Mouse (Mus musculus) activated CD4-positive, CD25-positive, alpha-beta regulatory T cell, adult 9 weeks (primary cell): ENCODE results near the gene Mapk8ip3. TPM values are rescaled to one million over a fixed set of nuclear protein-coding genes. Genes with fewer than 3 reads are reported as not detected.

Source experiments
- polyA plus RNA-seq: library from polyadenylated mRNA; unstranded; fragments of 100-300 nt; shearing (Covaris generic); gene quantifications from one replicate; pipeline ENCODE4 v1.2.1, GENCODE M21; 2017

Mapk8ip3 gene
- polyA plus RNA-seq = 60.4 TPM

DNA sequence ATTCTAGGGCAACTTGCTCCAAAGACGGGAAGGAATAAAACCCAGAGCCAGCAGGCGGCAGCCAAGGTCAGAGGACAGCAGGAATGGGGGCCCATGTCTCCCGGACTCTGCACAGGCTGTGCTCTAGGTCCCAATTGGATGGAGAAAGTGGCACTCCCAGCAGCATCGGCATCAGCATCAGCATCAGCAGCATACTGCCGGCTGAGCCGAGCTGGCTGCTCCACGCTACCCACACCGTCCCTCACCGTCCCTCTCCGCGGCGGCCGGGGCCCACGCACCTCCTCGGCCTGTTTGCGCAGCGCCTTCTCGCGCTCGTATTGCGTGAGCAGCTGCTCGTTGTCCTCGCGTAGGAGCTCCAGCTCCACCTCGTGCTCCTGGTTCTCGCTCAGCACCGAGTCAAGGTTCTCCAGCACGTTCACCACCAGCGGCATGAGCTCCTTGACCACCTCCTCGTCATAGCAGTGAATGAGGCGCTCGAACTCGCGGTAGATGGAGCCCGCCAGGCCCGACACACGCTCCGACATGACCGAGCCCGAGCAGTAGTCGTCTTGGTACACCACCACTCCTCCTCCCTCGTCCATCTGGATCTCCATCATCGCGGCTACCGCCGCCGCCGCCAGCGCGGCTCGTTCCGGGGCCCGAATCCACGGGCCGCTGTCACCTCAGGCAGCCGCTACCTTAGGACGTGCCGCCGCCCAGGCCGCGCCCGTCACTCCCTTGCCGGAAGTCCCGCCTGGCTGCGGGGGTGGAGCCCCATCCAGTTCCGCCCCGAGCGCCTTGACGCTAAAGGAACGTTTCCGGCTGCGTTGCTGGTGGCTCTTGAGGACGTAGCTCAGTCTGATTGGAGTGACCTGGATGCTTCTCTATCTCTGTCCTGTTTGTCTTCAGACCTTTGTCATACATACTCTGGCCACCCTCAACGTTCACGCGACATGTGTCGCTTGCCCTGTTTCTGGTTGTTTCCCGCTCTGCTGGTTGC is at the start of gene Mapk8ip3:
Gene Mapk8ip3 (minus strand): TSS at position 719 of the 979 bp plus-strand sequence.

DNA sequence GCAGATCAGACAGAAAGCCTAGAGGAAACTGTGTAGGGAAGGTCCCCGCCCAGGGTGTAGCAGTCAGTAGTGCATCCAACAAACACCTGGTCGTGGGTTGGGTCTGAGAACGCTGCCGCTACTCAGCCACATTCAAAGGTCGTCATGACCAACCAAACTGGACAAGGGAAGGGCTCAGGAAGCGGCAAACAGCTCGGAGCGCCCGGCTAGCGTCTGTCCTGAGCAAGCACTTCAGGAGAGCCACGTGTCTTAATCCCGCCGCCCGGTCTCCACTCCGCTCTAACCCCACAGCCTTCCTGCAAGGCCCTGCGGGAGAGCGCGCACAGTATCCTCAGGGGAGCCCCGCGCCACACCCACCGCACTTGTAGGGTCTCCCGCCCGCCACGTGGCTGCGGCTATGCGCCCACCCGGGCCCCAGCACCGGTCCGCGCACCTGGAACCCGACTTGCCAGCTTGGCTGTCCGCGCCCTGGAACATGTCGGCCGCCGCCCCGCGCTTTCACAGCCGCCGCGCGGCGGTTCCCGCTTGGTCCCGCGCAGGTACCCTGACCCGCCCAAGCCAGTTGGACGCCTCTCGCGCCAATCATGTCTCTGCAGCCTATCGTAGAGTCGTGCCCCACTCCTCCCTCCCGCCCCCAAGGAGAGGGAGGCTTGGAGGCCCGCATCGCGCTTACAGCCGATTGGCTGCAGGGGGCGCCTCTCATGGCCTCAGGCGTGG is 23.5 kb upstream of the Mapk8ip3 start, which contains the start of gene Jpt2:
Gene Jpt2 (minus strand): TSS at position 555 of the 717 bp plus-strand sequence.

GRCm38 (mm10) chr17:24896241-24896992 is 40.4 kb downstream of the Mapk8ip3 start, which contains the start of gene Nme3:
TSS of gene Nme3 (plus strand) at chr17:24896500.

GRCm38 (mm10) chr17:24894995-24895547 is 41.7 kb downstream of the Mapk8ip3 start, which contains the start of the genes Eme2 and Mrps34:
TSS of gene Eme2 (minus strand) at chr17:24895087.
TSS of gene Mrps34 (plus strand) at chr17:24895116.

DNA sequence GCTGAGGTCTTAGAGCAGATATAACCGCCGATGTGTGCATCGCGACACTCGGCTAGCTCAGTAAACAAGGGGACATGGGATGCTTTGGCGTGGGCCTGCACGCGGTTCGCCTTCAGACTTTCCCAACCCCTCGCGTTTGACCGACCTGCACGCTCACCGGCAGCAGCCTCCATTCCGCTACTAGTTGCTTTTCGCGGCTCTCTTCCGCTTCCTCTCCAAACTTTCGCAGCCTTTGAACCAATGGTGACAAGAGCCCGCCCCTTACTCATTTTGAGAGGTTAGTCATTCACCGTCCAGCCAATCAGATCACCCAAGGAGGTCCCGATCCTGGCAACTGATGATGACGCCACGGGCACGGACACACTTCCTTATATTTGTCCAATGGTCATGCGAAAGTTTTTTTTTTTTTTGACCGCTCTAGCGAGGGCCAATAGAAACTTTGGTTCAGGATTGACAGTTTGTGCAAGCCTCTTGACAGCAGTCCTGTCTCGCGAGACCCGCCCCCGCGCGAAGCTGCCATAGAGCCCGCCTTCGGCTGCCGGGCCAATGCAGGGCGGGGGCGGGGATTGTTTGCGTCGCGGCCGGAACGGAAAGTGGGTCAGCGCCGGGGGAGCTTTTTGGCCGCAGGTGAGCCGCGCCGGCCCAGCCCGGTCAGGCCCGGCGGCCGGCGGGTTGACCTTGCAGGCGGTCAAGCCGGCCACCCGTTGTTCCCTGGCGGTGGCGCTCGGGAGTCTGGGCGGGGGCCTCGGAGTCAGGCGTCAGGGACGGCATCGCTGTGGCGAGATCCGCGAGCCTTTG is 50.4 kb downstream of the Mapk8ip3 start, which contains the start of the genes Nubp2 and Spsb3:
Gene Nubp2 (minus strand): TSS at position 216 of the 798 bp plus-strand sequence.
Gene Spsb3 (plus strand): TSS at position 510 of the 798 bp plus-strand sequence.

GRCm38 (mm10) chr17:24865776-24866175 is 71.0 kb downstream of the Mapk8ip3 start, which contains the start of gene Igfals:
TSS of gene Igfals (plus strand) at chr17:24865997.

GRCm38 (mm10) chr17:24850065-24850772 is 86.6 kb downstream of the Mapk8ip3 start, which contains the start of gene Fahd1:
TSS of gene Fahd1 (minus strand) at chr17:24850364.

Other genes with a start within 250 kb of the Mapk8ip3 start
- gene Syngr3, start 247.0 kb downstream of the Mapk8ip3 start, polyA plus RNA-seq = 0.88 TPM
- gene Gfer, start 240.8 kb downstream of the Mapk8ip3 start, polyA plus RNA-seq = 7.8 TPM
- gene Noxo1, start 240.7 kb downstream of the Mapk8ip3 start, polyA plus RNA-seq = 1.4 TPM
- 60.9 TPM for gene Tbl3, start 229.3 kb downstream of the Mapk8ip3 start, polyA plus RNA-seq
- not detected for gene Rnf151, start 218.9 kb downstream of the Mapk8ip3 start, polyA plus RNA-seq
- gene Rps2, start 218.9 kb downstream of the Mapk8ip3 start, polyA plus RNA-seq = 789 TPM
- 222 TPM for gene Ndufb10, start 212.5 kb downstream of the Mapk8ip3 start, polyA plus RNA-seq
- gene Rpl3l, start 209.2 kb downstream of the Mapk8ip3 start, polyA plus RNA-seq = not detected
- 16.1 TPM for gene Msrb1, start 200.3 kb downstream of the Mapk8ip3 start, polyA plus RNA-seq
- not detected for gene Hs3st6, start 184.0 kb downstream of the Mapk8ip3 start, polyA plus RNA-seq
- not detected for gene Meiob, start 132.7 kb downstream of the Mapk8ip3 start, polyA plus RNA-seq
- 43.5 TPM for gene Hagh, start 96.8 kb downstream of the Mapk8ip3 start, polyA plus RNA-seq
- gene Fahd1, start 86.6 kb downstream of the Mapk8ip3 start, polyA plus RNA-seq = 2.6 TPM
- not detected for gene Igfals, start 71.0 kb downstream of the Mapk8ip3 start, polyA plus RNA-seq
- 111 TPM for gene Nubp2, start 50.6 kb downstream of the Mapk8ip3 start, polyA plus RNA-seq
- 58.7 TPM for gene Spsb3, start 50.3 kb downstream of the Mapk8ip3 start, polyA plus RNA-seq
- 53.5 TPM for gene Eme2, start 41.9 kb downstream of the Mapk8ip3 start, polyA plus RNA-seq
- 46.4 TPM for gene Mrps34, start 41.9 kb downstream of the Mapk8ip3 start, polyA plus RNA-seq
- gene Nme3, start 40.5 kb downstream of the Mapk8ip3 start, polyA plus RNA-seq = 67.3 TPM
- gene Jpt2, start 23.7 kb upstream of the Mapk8ip3 start, polyA plus RNA-seq = 38.0 TPM
- gene Cramp1l, start 78.8 kb upstream of the Mapk8ip3 start, polyA plus RNA-seq = 6.3 TPM
- 26.8 TPM for gene Ift140, start 79.1 kb upstream of the Mapk8ip3 start, polyA plus RNA-seq
- gene Tmem204, start 146.6 kb upstream of the Mapk8ip3 start, polyA plus RNA-seq = 0.98 TPM
- gene Telo2, start 179.0 kb upstream of the Mapk8ip3 start, polyA plus RNA-seq = 24.8 TPM
- not detected for gene Ptx4, start 183.8 kb upstream of the Mapk8ip3 start, polyA plus RNA-seq
- 41.9 TPM for gene Clcn7, start 196.4 kb upstream of the Mapk8ip3 start, polyA plus RNA-seq
- not detected for gene Ccdc154, start 225.5 kb upstream of the Mapk8ip3 start, polyA plus RNA-seq
- gene Gm38655, start 238.5 kb upstream of the Mapk8ip3 start, polyA plus RNA-seq = not detected
- gene BC003965, start 247.6 kb upstream of the Mapk8ip3 start, polyA plus RNA-seq = 26.0 TPM